Mouse (Mus musculus): ENCODE results near the gene Ndp.

Ndp gene

GRCm38 (mm10) chrX:16911241-16911873, at the start of gene Ndp:
Gene Ndp (minus strand): TSS chrX:16911774.
- DNase-seq (ENCODE audit: low spot score in 2 of 2), result no peak

- DNase-seq (ENCODE audit: low spot score in 2 of 2), result no peak
These were observed 43.2 kb upstream of the Ndp start for GRCm38 (mm10) chrX:16954767-16955166.

DNA sequence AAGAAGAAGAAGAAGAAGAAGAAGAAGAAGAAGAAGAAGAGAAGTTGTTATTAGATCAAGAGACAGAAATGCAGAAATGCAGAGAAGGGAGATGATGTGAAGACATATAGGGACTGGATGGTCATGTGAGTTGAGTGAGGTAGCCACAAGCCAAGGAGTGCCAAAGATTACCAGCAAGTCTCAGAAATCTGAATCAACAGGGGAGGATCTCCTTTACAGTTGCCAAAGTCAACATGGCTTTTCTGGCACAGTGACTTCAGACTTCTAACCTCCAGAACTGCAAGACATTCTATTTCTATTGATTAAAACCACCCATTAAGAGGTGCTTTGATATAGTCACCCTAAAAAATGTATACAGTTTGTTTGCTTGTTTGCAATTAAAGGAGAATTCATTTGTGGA, 6.4 kb upstream of the Ndp start:
- no peak for DNase-seq (ENCODE audit: low spot score in 2 of 2)

- no peak for DNase-seq (ENCODE audit: low spot score in 2 of 2)
These were observed 1.5 kb upstream of the Ndp start for GRCm38 (mm10) chrX:16913118-16913517.

GRCm38 (mm10) chrX:16911911-16912310, 337 bp upstream of the Ndp start:
- no peak for DNase-seq (ENCODE audit: low spot score in 2 of 2)

DNA sequence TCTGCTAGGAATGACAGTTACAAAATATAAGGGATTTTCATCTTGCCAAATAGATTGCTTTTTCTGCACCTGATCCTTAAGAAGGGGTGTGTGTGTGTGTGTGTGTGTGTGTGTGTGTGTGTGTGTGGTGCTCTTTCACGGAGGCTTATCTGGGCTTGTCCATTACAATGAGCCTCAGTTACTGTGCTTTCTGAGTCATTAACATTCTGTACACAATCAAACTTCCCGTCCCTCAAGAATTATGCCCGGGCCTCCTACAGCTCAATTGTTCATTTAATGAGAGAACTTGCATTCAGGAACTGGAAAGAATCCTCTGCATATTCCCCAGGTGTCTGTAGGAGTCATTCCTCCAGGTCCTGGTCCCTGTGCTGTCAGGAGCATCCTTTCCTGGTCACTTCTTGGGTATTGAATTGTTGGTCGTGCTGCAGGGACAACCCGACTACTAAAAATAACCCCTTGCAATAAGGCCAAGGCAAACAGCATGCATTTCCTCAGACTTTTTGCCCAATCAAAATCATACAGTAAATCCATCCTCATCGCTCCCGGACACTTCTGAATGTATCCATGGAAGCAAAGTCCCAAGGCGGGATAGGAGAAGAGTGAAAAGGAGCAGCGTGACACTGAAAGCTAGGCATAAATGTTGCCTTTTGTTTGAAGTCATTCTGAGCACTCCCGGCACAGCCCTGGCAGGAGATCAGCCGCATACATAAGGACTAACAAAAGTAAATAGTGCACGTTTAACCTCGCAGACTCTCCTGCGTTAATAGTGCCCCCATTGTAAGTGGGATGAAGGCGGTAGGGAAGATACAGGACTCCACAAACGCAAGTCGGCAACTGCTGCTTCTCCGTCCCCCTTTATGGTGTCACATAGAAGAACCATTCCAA, 1.1 kb downstream of the Ndp start:
- DNase-seq (ENCODE audit: low spot score in 2 of 2), result no peak

GRCm38 (mm10) chrX:16908652-16909051, 2.9 kb downstream of the Ndp start:
- no peak for DNase-seq (ENCODE audit: low spot score in 2 of 2)

DNA sequence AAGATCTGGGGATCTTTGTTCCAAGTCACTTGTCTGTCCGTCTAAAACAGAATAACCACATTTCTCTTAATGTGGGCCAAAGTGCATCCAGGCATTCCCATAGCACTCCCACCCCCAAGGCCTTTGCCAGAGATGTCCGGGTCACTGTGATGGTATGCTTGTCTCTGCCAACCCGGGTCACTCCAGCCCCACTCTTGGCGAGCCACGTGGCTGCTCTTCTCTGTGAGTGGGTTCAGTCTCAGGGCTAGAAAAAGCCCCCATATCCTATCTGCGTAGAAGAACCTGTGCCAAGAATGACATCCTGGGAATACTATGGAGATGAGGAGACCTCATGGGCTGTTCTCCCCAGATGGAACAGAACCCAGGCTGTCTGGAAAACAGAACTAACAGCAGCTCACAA, 4.0 kb downstream of the Ndp start:
- DNase-seq (ENCODE audit: low spot score in 2 of 2), result no peak

GRCm38 (mm10) chrX:16894377-16895175, 17.0 kb downstream of the Ndp start:
- no peak for DNase-seq (ENCODE audit: low spot score in 2 of 2)

DNA sequence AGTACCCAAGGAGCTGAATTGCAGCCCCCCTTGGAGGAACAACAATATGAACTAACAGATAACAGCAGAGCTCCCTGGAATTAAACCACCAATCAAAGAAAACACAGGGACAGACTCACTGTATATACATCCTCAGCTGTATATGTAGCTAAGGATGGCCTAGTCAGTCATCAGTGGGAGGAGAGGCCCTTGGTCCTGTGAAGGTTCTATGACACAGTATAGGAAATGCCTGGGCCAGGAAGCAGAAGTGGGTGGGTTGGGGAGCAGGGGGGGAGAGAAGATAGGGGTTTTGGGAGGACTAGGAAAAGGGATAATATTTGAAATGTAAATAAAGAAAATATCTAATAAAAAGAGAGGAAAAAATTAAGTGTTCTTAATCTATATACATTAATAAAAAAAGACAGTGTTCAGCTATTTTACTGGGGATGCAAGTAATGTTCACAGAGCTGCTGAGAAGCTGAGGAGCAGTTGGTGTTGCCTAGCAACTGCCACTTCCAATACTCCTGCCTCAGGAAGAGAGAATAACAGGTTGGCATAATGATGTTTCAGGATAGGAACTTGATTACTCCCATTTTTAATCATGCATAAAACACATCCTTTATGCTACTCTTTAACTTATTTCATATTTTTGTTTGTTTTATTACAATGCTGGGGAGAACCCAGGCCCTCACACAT, 43.8 kb downstream of the Ndp start:
- no peak for DNase-seq (ENCODE audit: low spot score in 2 of 2)

- no peak for DNase-seq (ENCODE audit: low spot score in 2 of 2)
These were observed 51.3 kb downstream of the Ndp start for GRCm38 (mm10) chrX:16860244-16860643.

DNA sequence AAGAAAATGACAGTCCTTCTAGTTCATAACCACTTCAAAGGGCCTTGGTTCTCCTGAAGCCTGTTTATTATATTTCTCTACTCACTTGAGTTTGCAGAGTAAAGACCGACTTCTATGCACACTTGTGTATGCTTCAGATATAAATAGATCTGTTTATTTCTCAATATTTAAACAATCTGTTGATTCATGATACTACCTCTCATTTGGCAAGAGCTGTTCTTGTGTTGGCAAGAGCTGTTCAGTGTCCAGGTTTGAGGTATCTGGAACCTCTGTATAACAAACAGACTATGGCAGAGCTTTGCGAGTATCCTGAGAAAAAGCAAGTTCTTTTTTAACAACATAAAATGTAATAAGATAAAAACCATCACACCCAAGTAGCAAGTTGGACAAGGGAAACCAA, 65.5 kb downstream of the Ndp start:
- DNase-seq (ENCODE audit: low spot score in 2 of 2), result no peak

DNA sequence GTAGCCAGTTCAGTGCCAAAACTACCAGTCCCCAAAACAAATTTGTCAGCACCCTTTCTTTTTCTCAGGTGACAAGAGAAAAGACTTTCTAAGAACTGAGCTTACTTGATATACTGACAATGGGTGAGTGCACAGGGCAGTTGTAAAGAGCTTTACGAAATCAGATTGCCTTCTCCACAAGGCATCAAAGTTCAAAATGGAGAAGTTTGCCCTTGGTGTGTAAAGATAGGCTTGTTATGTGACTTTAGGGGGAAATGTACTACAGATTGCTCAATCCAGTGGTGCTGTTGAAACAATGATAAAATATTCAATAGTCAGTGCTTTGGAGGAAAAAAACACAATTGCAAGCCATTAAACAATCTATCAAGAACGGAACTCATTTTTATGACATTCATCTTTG, 70.1 kb downstream of the Ndp start:
- no peak for DNase-seq (ENCODE audit: low spot score in 2 of 2)

GRCm38 (mm10) chrX:16837293-16837692, 74.3 kb downstream of the Ndp start:
- DNase-seq (ENCODE audit: low spot score in 2 of 2), result no peak

GRCm38 (mm10) chrX:16836488-16837082, 75.0 kb downstream of the Ndp start:
- no peak for DNase-seq (ENCODE audit: low spot score in 2 of 2)
